ENCODE assay signal across 24 mouse cellular contexts in the genomic region with DNA sequence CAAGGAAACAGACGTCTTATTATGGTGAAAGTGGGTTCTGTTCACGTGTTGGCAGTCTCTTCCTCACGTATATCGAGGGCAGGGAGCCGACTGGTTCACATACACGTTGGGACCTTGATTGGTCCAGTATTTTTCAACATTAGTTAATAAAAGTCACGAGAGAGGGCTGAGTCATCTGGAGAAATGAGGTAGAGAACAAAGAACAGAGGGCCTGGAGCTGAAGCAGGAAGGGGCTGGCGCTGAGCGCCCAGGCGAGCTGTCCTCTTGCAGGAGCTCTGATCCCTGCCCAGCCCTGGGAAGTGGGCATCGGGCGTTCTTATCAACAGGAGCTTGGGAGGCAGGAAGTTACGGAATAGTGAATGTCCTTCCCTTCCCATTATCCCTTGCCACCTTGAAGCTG. TPM values are rescaled to one million over a fixed set of nuclear protein-coding genes. Genes with fewer than 3 reads are reported as not detected.
DNase-seq lines count a peak whose midpoint lies in the region; ATAC-seq lines count a peak whose summit lies in the region.
"Had no signal": no experiment of that assay in that cellular context is flagged by ENCODE, and none has a peak within 500 bp of the region (broad histone marks: within the 10 kb centered on the region; RNA-seq: fewer than 3 reads in every experiment).

No protein-coding gene starts in this region.

- ATAC-seq in megakaryocyte, adult 5-6 weeks (ENCODE audit: poor library complexity, severe bottlenecking): no peak
- no peak for ATAC-seq in midbrain, embryonic 11.5 days (ENCODE audit: low FRiP score)
- ATAC-seq: forebrain, postnatal 0 days had no signal

- no peaks in the 10 kb centered on the region for H3K27me3 ChIP-seq in megakaryocyte, embryonic 14.5 days (replicated peaks)
- no peaks in the 10 kb centered on the region for H3K27me3 ChIP-seq in midbrain, embryonic 11.5 days (ENCODE audit: control insufficient read depth, insufficient read depth, low read length)
- H3K27me3 ChIP-seq: embryonic facial prominence, embryonic 15.5 days; hindbrain, embryonic 13.5 days; neural tube, embryonic 12.5 days had no signal

- H3K4me3 ChIP-seq in megakaryocyte, embryonic 14.5 days (replicated peaks): peak overlapping the region; percentile 74
- H3K4me3 ChIP-seq in midbrain, embryonic 11.5 days (ENCODE audit: low read depth, low read length): no peak overlapping the region
- H3K4me3 ChIP-seq: embryonic facial prominence, embryonic 15.5 days; forebrain, embryonic 10.5 days; hindbrain, embryonic 13.5 days; midbrain, embryonic 10.5 days; neural tube, embryonic 12.5 days had no signal

- H3K9me3 ChIP-seq in megakaryocyte, embryonic 14.5 days: no peaks in the 10 kb centered on the region
- no peaks in the 10 kb centered on the region for H3K9me3 ChIP-seq in midbrain, embryonic 11.5 days (ENCODE audit: control insufficient read depth, low read length)
- H3K9me3 ChIP-seq: embryonic facial prominence, embryonic 15.5 days; forebrain, embryonic 10.5 days; hindbrain, embryonic 13.5 days; midbrain, embryonic 10.5 days; neural tube, embryonic 12.5 days had no signal

- peaks cover 74% of the 10 kb centered on the region for H3K4me1 ChIP-seq in megakaryocyte, embryonic 14.5 days
- peaks cover 11% of the 10 kb centered on the region for H3K4me1 ChIP-seq in midbrain, embryonic 11.5 days (ENCODE audit: control insufficient read depth, insufficient read depth, low read length)

- H3K9ac ChIP-seq in midbrain, embryonic 11.5 days (ENCODE audit: low read length): no peak overlapping the region
- H3K9ac ChIP-seq: embryonic facial prominence, embryonic 15.5 days; forebrain, postnatal 0 days; hindbrain, embryonic 13.5 days; neural tube, embryonic 12.5 days had no signal

- no peaks in the 10 kb centered on the region for H3K36me3 ChIP-seq in megakaryocyte, embryonic 14.5 days (replicated peaks; ENCODE audit: low read length)
- H3K36me3 ChIP-seq in midbrain, embryonic 11.5 days (ENCODE audit: control insufficient read depth, insufficient read depth, low read length): no peaks in the 10 kb centered on the region
- H3K36me3 ChIP-seq: embryonic facial prominence, embryonic 15.5 days; hindbrain, embryonic 13.5 days; neural tube, embryonic 12.5 days had no signal

- 90% methylated on average over 13 of the region's 13 CpGs for WGBS in midbrain, embryonic 11.5 days

- H3K27ac ChIP-seq in midbrain, embryonic 11.5 days (ENCODE audit: low read depth, low read length): no peak overlapping the region
- H3K27ac ChIP-seq: embryonic facial prominence, embryonic 15.5 days; forebrain, embryonic 10.5 days; hindbrain, embryonic 13.5 days; midbrain, embryonic 10.5 days; neural tube, embryonic 12.5 days had no signal

- DNase-seq in adrenal gland, postnatal 14 days: peak; percentile 22
- DNase-seq in adrenal gland, postnatal 4 days (ENCODE audit: low spot score in 2 of 2): no peak
- peak; percentile 48 for DNase-seq in lung, postnatal 10 days
- no peak for DNase-seq in urinary bladder, postnatal 36 days (ENCODE audit: low spot score in 2 of 2)
- no peak for DNase-seq in midbrain, embryonic 11.5 days (ENCODE audit: low spot score, missing footprints)
- DNase-seq in cerebellum, postnatal 36 days: no peak
- DNase-seq: cerebellum, adult 18-20 months; cerebellum, postnatal 25 days; forebrain, postnatal 0 days; heart, postnatal 14 days; kidney, adult 2 months; kidney, postnatal 25 days; left cerebral cortex, postnatal 4 days; liver; right cerebral cortex, adult 18-20 months; thymus, postnatal 14 days had no signal

- no peak overlapping the region for H3K4me2 ChIP-seq in midbrain, embryonic 11.5 days
- H3K4me2 ChIP-seq: embryonic facial prominence, embryonic 15.5 days; heart, embryonic 11.5 days; hindbrain, embryonic 13.5 days; neural tube, embryonic 12.5 days had no signal

RNA-seq across cellular contexts. Expression of gene Reps1, which starts 4.1 kb away (rescaled TPM):
- 31.1 and 35.7 TPM in 2 replicates for total RNA-seq in adrenal gland, postnatal 14 days (2021)
- total RNA-seq in adrenal gland, postnatal 4 days (2021): 10 to 100 TPM; 52.1 to 57.7 TPM
- polyA plus RNA-seq in megakaryocyte, embryonic 14.5 days (2012; ENCODE audit: insufficient read depth, low replicate concordance): 11.3 and 16.0 TPM in 2 replicates
- total RNA-seq in megakaryocyte, adult 5-6 weeks (2015): 67.3 and 78.2 TPM in 2 replicates
- total RNA-seq in megakaryocyte, adult 5-6 weeks (2017): 39.8 and 51.0 TPM in 2 replicates
- 27.1 TPM in 2 replicates for polyA plus RNA-seq in midbrain, embryonic 11.5 days (2014; fragmentation: Nextera tagmentation; extraction: Ambion mirVana)

RNA-seq across cellular contexts. Expression of gene Abracl, which starts 36.7 kb away (rescaled TPM):
- total RNA-seq in adrenal gland, postnatal 14 days (2021): 30.6 and 37.8 TPM in 2 replicates
- total RNA-seq in adrenal gland, postnatal 4 days (2021): 10 to 100 TPM; 36.0 to 47.4 TPM
- 127 TPM in 1 of 2 replicates, not detected in the other for polyA plus RNA-seq in megakaryocyte, embryonic 14.5 days (2012; ENCODE audit: insufficient read depth, low replicate concordance)
- 291 and 343 TPM in 2 replicates for total RNA-seq in megakaryocyte, adult 5-6 weeks (2015)
- total RNA-seq in megakaryocyte, adult 5-6 weeks (2017): 336 and 397 TPM in 2 replicates
- 178 and 189 TPM in 2 replicates for polyA plus RNA-seq in midbrain, embryonic 11.5 days (2014; fragmentation: Nextera tagmentation; extraction: Ambion mirVana)

Comparison
In these comparisons a context has a peak if more than half of its experiments do, and no peak if none do; other contexts are left out.
1. DNase-seq: peak in adrenal gland, postnatal 14 days (single experiment) and lung, postnatal 10 days (single experiment); none in adrenal gland, postnatal 4 days (0 of 2), urinary bladder, postnatal 36 days (0 of 2), midbrain, embryonic 11.5 days (single experiment) and cerebellum, postnatal 36 days (0 of 2).